Mouse (Mus musculus) heart, embryonic 13.5 days (tissue): ENCODE measurements around the gene Gpank1. TPM values are rescaled to one million over a fixed set of nuclear protein-coding genes. Genes with fewer than 3 reads are reported as not detected.
"Not testable (repeated sequence)": the region's sequence is repeated elsewhere in the genome, so short reads cannot be mapped to it uniquely, and the experiment has no call there.

Source experiments
- ATAC-seq: fragments of 200-750 bp; cut with Nextera tagmentation; 2 replicates; pipeline ENCODE4 v1.8.0; 2017; ENCODE audit warnings: moderate TSS enrichment; ENCODE audit not compliant: insufficient number of reproducible peaks, low FRiP score, low TSS enrichment; ENCODE audit errors: extremely low read depth
- H3K27ac ChIP-seq: fragments of 300-500 bp; sonication (generic); replicated peaks from 2 replicates; pipeline ENCODE4 v1.5.1; 2015; ENCODE audit warnings: moderate library complexity, mild to moderate bottlenecking, inconsistent platforms
- H3K27me3 ChIP-seq: fragments of 300-500 bp; sonication (generic); replicated peaks from 2 replicates; pipeline ENCODE4 v1.6.1; 2015; ENCODE audit warnings: mild to moderate bottlenecking, inconsistent platforms
- H3K36me3 ChIP-seq: fragments of 300-500 bp; sonication (generic); 2 replicates; pipeline ENCODE4 v1.6.1; 2015; ENCODE audit warnings: mild to moderate bottlenecking, inconsistent platforms
- H3K4me1 ChIP-seq: fragments of 300-500 bp; sonication (generic); 2 replicates; pipeline ENCODE4 v1.6.1; 2015; ENCODE audit warnings: inconsistent platforms
- H3K4me2 ChIP-seq: fragments of 300-500 bp; sonication (generic); 2 replicates; pipeline ENCODE4 v1.6.1; 2015; ENCODE audit warnings: inconsistent platforms, mild to moderate bottlenecking, moderate library complexity
- H3K4me3 ChIP-seq: fragments of 300-500 bp; sonication (generic); 2 replicates; pipeline ENCODE4 v1.5.1; 2015; ENCODE audit warnings: moderate library complexity, mild to moderate bottlenecking, inconsistent platforms
- H3K9ac ChIP-seq: fragments of 300-500 bp; sonication (generic); 2 replicates; pipeline ENCODE4 v1.6.1; 2015; ENCODE audit warnings: inconsistent platforms, mild to moderate bottlenecking, moderate library complexity
- H3K9me3 ChIP-seq: fragments of 300-500 bp; sonication (generic); 2 replicates; pipeline ENCODE4 v1.6.1; 2016; ENCODE audit warnings: inconsistent platforms
- WGBS: fragments of 180-500 bp; shearing (Covaris S2); methylation state at CpG from one replicate; pipeline ENCODE4 v1.1.7; 2015; ENCODE audit warnings: mixed read lengths; 5-methylcytosine and 5-hydroxymethylcytosine counted together
- polyA plus RNA-seq: library from polyadenylated mRNA; unstranded; fragments of >200 nt; fragmentation: Nextera tagmentation; extraction: Ambion mirVana; gene quantifications from 2 replicates; pipeline ENCODE4 v1.2.1, GENCODE M21; 2015

The Gpank1 gene
- polyA plus RNA-seq, 1 experiment from 2014 or later = 10.7 TPM

DNA sequence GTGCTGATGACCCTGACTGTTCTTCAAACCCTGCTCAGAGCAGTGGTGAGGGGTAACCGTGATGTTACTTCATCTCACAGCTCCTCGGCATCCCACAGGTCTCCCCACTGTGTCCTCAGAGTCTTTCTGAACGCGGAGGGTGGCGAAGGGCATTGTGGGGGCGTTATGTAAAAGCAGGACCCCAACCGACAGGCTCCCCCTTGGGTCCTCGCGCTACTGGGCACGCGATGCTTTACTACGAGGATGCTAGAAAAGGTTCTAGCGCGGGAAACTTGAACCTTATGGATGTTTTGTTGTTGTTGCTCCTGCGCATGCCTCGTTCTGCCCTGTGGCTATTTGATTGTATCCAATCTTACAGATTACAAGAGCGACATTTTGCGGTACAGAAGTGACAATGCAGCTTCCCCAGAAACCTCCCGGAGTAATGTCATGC lies 632 bp downstream of the Gpank1 start, which contains the start of gene Csnk2b:
Csnk2b (minus strand) TSS at position 183 of the 433 bp plus-strand sequence.
- Histone ChIP-seq H3K36me3 (peaks cover 50% of the 10 kb centered on the region), H3K27me3 (no peaks in the 10 kb centered on the region), H3K4me1 (peaks cover 37% of the 10 kb centered on the region), H3K27ac (peak within 1 kb of the TSS; percentile 92), H3K9ac (peak within 1 kb of the TSS; percentile 99), H3K4me2 (peak within 1 kb of the TSS; percentile 96), H3K9me3 (no peaks in the 10 kb centered on the region), H3K4me3 (peak within 1 kb of the TSS; percentile 98)
- ATAC-seq = no peak
- WGBS = under 1% methylated on average over 19 of the region's 19 CpGs

- H3K4me3 ChIP-seq, H3K9ac ChIP-seq, H3K4me2 ChIP-seq, H3K27ac ChIP-seq, ATAC-seq, H3K9me3 ChIP-seq, H3K27me3 ChIP-seq: not testable (repeated sequence)
- H3K36me3 ChIP-seq = peaks cover 42% of the 10 kb centered on the region
- H3K4me1 ChIP-seq = peaks cover 48% of the 10 kb centered on the region
- WGBS = 92% methylated on average over 9 of the region's 9 CpGs
These were observed 2.0 kb downstream of the Gpank1 start for GRCm38 (mm10) chr17:35123287-35123686.

DNA sequence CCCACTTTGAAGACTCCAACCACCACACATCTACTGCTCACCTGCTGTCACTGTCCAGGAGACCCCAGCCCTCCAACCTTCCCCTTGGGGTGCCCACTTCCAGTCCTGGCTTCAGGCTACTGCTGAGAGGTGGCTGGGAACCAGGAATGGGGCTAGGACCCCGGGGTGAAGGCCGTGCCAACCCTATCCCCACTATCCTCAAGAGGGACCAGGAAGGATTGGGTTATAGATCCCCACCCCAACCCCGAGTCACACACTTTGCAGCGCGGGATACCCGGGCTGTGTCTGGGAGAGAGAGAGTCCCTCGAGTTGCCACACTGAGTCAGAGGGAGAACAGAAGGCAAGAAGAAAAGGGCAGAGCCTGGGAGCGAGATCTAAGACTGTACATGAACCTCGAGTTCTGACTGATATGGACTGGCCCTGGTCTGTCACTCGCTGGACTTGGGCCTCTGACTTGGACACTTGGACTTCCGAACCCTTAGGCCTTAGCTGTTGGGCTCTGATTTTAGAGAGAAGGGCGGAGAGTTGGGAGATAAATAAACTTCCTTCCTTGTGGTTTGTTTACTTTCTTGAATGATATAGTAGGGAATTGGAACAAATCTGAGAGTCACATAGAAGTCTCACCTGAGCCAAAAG lies 3.1 kb downstream of the Gpank1 start:
- ATAC-seq, H3K9ac ChIP-seq, H3K27ac ChIP-seq, H3K4me2 ChIP-seq, H3K27me3 ChIP-seq, H3K9me3 ChIP-seq, H3K4me3 ChIP-seq: not testable (repeated sequence)
- peaks cover 52% of the 10 kb centered on the region for H3K4me1 ChIP-seq
- WGBS = 88% methylated on average over 12 of the region's 12 CpGs
- H3K36me3 ChIP-seq = peaks cover 41% of the 10 kb centered on the region

GRCm38 (mm10) chr17:35125081-35125480 lies 3.8 kb downstream of the Gpank1 start:
- Histone ChIP-seq H3K36me3 (peaks cover 41% of the 10 kb centered on the region), H3K9ac (peak overlapping the region; percentile 91), H3K27ac (peak overlapping the region; percentile 89; the same call in 1 of the 2 replicates), H3K9me3 (no peaks in the 10 kb centered on the region), H3K4me1 (peaks cover 45% of the 10 kb centered on the region), H3K27me3 (no peaks in the 10 kb centered on the region), H3K4me2 (peak overlapping the region; percentile 85), H3K4me3 (no peak overlapping the region)
- no peak for ATAC-seq
- 93% methylated on average over 1 of the region's 1 CpGs for WGBS

GRCm38 (mm10) chr17:35125578-35125977 lies 4.3 kb downstream of the Gpank1 start:
- ATAC-seq = no peak
- H3K4me3 ChIP-seq = peak overlapping the region; percentile 79
- peaks cover 46% of the 10 kb centered on the region for H3K36me3 ChIP-seq
- peak overlapping the region; percentile 91 for H3K9ac ChIP-seq
- peak overlapping the region; percentile 85 for H3K4me2 ChIP-seq
- H3K27ac ChIP-seq = peak overlapping the region; percentile 89
- WGBS = 28% methylated on average over 6 of the region's 6 CpGs
- H3K4me1 ChIP-seq = peaks cover 41% of the 10 kb centered on the region
- no peaks in the 10 kb centered on the region for H3K27me3 ChIP-seq
- no peaks in the 10 kb centered on the region for H3K9me3 ChIP-seq

- H3K36me3 ChIP-seq = peaks cover 47% of the 10 kb centered on the region
- peak within 1 kb of the TSS; percentile 89 for H3K27ac ChIP-seq
- H3K9ac ChIP-seq = peak within 1 kb of the TSS; percentile 91
- H3K4me1 ChIP-seq = peaks cover 41% of the 10 kb centered on the region
- peak within 1 kb of the TSS; percentile 85 for H3K4me2 ChIP-seq
- under 1% methylated on average over 36 of the region's 36 CpGs for WGBS
- no peaks in the 10 kb centered on the region for H3K27me3 ChIP-seq
- H3K4me3 ChIP-seq = peak within 1 kb of the TSS; percentile 79
- peak; percentile 53; the same call in 1 of the 2 replicates for ATAC-seq
- no peaks in the 10 kb centered on the region for H3K9me3 ChIP-seq
These were observed 5.0 kb downstream of the Gpank1 start, which contains the start of gene D17H6S53E for GRCm38 (mm10) chr17:35126206-35126611. Gene D17H6S53E, plus strand, starts transcription at chr17:35126373.

DNA sequence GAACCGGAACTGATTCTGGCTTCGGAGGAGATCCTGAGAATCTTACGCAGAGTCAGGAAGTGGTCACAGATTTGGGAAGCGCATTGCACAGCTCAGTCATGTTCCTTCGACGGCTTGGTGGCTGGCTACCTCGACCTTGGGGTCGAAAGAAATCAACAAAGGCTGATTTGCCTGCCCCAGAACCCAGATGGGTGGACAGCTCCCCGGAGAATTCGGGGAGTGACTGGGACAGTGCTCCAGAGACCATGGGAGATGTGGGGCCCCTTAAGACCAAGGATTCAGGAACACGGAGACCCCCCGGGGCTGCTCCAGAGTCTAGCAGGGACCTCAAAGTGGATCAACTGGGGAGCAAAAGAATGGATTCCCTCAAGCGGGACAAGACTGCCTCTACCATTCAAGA lies 5.8 kb downstream of the Gpank1 start:
- H3K9me3 ChIP-seq = no peaks in the 10 kb centered on the region
- H3K27me3 ChIP-seq = no peaks in the 10 kb centered on the region
- 65% methylated on average over 13 of the region's 13 CpGs for whole genome bisulfite sequencing
- H3K4me1 ChIP-seq = peaks cover 38% of the 10 kb centered on the region
- H3K36me3 ChIP-seq = peaks cover 47% of the 10 kb centered on the region
- peak overlapping the region; percentile 85 for H3K4me2 ChIP-seq
- no peak for ATAC-seq
- peak overlapping the region; percentile 89 for H3K27ac ChIP-seq
- H3K9ac ChIP-seq = peak overlapping the region; percentile 91
- H3K4me3 ChIP-seq = peak overlapping the region; percentile 79

DNA sequence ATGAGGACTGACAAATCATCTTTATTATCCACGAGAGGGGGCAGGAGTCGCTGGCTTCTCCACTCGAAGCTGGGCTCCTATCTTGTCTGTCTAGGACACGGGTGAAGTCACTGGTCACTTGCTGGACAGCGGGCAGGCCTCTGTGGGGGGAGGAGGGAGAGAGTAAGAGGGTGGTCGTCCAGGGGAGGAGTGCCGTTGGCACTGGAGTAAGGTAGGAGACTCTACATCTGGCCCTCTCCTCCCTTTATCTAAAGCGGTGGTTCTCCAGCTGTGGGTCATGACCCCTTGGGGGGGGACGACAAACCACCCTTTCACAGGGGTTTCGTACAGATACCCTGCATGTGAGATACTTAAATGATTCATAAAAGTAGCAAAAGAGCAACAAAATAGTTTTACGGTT lies 7.7 kb downstream of the Gpank1 start:
- Histone ChIP-seq H3K4me1 (peaks cover 29% of the 10 kb centered on the region), H3K4me2 (no peak overlapping the region), H3K9me3 (no peaks in the 10 kb centered on the region), H3K4me3 (no peak overlapping the region), H3K27ac (no peak overlapping the region), H3K27me3 (no peaks in the 10 kb centered on the region), H3K36me3 (peaks cover 40% of the 10 kb centered on the region), H3K9ac (peak overlapping the region; percentile 59)
- ATAC-seq = no peak
- WGBS = 57% methylated on average over 11 of the region's 11 CpGs

GRCm38 (mm10) chr17:35131038-35131437 lies 9.8 kb downstream of the Gpank1 start:
- peaks cover 19% of the 10 kb centered on the region for H3K4me1 ChIP-seq
- no peak overlapping the region for H3K9ac ChIP-seq
- no peak overlapping the region for H3K4me2 ChIP-seq
- no peaks in the 10 kb centered on the region for H3K9me3 ChIP-seq
- H3K36me3 ChIP-seq = peaks cover 29% of the 10 kb centered on the region
- no peak overlapping the region for H3K4me3 ChIP-seq
- H3K27me3 ChIP-seq = no peaks in the 10 kb centered on the region
- 83% methylated on average over 8 of the region's 8 CpGs for WGBS
- ATAC-seq = no peak
- H3K27ac ChIP-seq = no peak overlapping the region

DNA sequence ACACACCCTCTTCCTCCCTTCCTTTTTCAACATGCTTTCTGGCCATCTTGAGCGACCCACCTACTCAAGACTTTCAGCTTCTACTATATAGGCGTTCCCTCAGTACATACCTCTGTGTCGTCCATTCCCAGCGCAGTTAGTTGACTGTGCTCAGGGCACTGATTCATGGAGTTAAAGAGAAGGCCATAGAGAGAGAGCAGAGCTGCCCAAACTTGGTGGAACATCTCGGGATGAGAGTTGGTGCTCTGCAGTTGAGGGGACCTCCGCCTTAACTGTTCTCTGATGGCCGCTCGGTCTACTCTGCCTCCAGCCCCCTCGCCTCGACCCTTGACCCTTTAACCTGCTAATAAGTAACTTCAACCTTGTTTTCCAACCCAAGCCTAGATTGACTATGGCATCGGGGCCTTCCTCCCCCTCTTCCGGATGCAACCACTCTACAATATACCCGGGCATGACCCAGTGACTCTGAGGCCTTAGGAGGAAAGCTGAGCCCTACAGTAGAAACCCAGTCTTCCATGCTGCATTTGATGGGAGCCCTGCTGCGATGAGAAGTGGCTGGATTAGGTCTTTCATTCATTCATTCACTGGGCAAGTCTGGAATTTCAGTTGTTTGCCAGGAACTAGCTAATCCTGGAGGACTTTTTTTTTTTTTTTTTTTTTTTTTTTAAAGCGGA lies 10.4 kb downstream of the Gpank1 start, which contains the start of gene Apom:
Apom (minus strand) TSS at position 551 of the 674 bp plus-strand sequence.
- ATAC-seq = no peak
- WGBS = 79% methylated on average over 15 of the region's 15 CpGs
- no peak within 1 kb of the TSS for H3K9ac ChIP-seq

GRCm38 (mm10) chr17:35132174-35132560 lies 10.9 kb downstream of the Gpank1 start:
- no peaks in the 10 kb centered on the region for H3K9me3 ChIP-seq
- ATAC-seq = no peak
- no peak overlapping the region for H3K4me3 ChIP-seq
- no peaks in the 10 kb centered on the region for H3K27me3 ChIP-seq
- peaks cover 29% of the 10 kb centered on the region for H3K36me3 ChIP-seq
- H3K4me2 ChIP-seq = no peak overlapping the region
- H3K27ac ChIP-seq = 0 out of 2 replicates have a peak overlapping the region, but pooled peaks have one; percentile 20
- H3K4me1 ChIP-seq = peaks cover 23% of the 10 kb centered on the region
- H3K9ac ChIP-seq = no peak overlapping the region
- 60% methylated on average over 3 of the region's 3 CpGs for WGBS

More for the DNA sequence above, 10.4 kb downstream of the Gpank1 start, which contains the start of gene Apom:
- H3K36me3 ChIP-seq = peaks cover 29% of the 10 kb centered on the region
- 0 out of 2 replicates have a peak within 1 kb of the TSS, but pooled peaks have one; percentile 20 for H3K27ac ChIP-seq
- no peaks in the 10 kb centered on the region for H3K27me3 ChIP-seq
- H3K4me3 ChIP-seq = no peak within 1 kb of the TSS
- H3K4me1 ChIP-seq = peaks cover 23% of the 10 kb centered on the region
- H3K4me2 ChIP-seq = no peak within 1 kb of the TSS
- no peaks in the 10 kb centered on the region for H3K9me3 ChIP-seq
